Mouse (Mus musculus) liver, adult (tissue): Measurements from ENCODE around the gene Emilin3.

Source experiments
- GATA4 ChIP-seq: IDR thresholded peaks from 2 replicates; pipeline ENCODE4 v1.6.1; 2014; ENCODE audit warnings: mild to moderate bottlenecking, low read length; ENCODE audit not compliant: insufficient replicate concordance

Gene Emilin3

DNA sequence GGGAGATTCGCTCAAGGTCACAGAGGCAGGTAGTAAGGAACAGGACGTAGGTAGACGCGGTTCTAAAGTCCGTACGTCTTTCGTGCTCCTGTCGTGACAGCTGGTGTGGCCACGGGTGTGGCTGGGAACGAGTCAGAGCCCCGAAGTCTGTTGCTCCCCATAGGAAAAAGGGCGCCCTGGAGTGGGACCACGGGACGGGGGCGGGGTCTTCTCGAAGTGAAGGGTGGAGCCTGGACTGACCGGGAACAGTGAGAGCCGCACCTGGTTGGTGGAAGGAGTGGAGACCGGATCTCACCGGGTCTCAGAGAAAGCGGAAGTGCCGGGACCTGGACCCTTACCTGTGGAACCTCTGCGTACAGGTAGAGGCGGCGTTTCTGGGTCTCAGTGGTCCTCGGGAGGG lies 24.3 kb downstream of the Emilin3 start:
- no peak for TF ChIP-seq GATA4

DNA sequence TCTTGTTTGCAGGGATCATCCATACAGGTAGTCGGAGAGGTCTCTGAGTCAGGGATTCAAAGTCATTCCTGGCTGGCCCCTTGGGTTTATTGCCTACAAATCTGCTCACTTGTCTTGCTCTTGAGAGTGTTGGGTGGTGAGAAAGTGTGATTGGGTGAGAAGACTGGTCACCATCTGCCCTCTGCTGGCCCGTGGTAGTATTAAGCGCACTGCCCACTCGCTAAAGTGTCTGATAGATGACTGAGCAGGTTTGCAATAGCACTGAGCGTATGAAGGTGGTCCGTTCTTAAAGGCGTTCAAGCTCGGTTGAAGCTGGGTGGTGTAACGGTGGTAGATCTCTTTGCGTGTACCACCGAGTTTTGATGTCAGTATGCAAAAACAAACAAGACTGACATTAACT lies 24.8 kb downstream of the Emilin3 start:
- no peak for TF ChIP-seq GATA4

DNA sequence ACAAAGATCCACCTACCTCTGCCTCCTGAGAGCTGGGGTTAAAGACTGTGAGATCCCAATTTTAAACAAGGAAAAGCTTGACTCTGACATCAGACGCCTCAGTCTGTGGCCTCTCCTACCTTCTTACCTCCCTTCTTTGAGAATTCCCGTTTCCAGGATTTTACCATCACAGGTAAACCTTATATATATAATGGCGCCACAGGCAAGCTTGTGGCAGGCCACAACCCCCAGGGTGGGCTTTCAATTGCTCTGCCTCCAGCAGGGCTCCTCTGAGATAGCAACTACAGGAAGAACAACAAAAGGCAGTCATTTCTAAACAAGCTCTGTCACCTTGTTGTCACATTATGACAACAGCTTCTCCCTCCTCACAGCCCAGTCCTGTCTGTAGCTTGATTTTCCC lies 25.9 kb downstream of the Emilin3 start:
- TF ChIP-seq GATA4, result no peak

DNA sequence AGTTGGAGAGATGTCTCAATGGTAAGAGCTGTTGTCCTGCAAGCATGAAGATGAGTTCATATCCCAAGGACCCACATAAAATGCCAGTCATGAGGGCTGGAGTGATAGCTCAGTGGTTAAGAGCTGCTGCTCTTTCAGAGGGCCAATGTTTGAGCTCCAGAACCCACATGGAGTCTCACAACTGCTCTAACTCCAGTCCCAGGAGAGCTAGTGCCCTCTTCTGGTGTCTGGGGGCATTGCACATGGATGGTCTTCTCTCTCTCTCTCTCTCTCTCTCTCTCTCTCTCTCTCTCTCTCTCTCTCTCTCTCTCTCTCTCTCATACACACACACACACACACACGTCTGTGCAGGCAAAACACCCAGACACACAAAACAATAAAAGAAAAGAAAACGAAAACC lies 27.3 kb downstream of the Emilin3 start:
- no peak for TF ChIP-seq GATA4

DNA sequence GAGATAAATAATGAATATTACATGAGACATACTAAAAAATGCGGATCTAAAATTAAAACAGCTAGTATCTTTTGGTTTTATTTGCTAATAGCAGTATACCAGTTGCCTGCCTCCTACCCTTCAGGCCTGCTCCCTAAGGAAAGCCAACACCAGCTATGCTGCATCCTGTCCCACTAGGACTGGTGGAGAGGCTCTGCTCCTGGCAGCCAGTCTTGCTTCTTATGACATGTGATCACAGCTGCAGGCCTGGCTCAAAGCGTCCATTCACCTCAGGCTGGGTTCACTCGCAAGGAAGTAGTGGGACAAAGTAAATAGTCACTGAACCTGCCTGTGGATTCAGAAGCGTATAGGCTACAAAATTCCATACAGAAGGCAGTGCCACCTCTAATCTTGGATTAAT lies 28.2 kb downstream of the Emilin3 start:
- TF ChIP-seq GATA4, result no peak

DNA sequence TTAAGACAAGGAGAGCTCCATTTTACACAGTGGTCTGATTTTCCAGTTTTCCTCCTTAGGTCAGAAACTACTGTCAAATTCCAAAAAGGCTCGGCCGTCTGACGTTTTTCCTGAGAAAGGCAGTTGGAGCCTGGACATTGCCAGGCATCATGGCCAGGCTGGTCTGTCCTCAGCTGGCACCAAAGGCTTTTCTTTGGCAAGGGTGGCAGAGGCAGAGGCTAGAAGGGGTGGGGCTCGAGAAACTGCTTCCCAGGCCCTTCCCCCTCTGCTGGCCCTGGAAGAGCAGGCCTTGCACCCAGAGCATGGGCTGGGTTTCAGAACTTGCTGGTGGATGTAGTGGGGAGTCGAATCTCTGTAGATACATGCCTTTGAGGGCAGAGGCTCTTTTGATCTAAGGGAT lies 29.7 kb downstream of the Emilin3 start:
- TF ChIP-seq GATA4, result no peak

DNA sequence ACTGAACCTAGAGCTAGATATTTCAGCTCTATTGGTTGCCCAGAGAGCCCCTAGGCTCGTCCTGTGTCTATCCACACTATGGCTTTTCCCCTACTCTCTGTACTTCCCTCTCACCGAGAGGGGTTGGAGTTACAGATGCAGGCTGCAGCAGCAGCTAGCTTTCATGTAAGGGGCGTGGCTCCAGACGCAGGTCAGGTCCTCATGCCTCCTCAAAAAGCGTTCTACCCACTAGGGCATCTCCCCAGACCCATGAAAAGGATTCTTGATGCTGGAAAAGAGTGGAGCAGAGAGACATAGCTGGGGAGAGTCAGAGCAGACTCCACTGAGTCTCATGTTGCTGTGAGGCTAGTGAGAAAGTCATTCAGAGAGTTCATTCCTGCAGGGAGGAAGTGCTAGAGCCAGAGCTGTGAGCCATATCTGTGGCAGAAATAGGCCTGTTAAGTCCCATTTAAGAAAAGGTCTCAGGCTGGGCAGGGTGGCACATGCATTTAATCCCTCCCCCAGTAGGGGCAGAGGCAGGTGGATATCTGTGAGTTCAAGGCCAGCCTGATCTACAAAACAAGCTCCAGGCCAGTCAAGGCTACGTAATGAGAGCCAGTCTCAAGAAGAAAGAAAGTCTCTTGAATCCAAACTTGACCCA lies 30.5 kb downstream of the Emilin3 start:
- TF ChIP-seq GATA4, result no peak

DNA sequence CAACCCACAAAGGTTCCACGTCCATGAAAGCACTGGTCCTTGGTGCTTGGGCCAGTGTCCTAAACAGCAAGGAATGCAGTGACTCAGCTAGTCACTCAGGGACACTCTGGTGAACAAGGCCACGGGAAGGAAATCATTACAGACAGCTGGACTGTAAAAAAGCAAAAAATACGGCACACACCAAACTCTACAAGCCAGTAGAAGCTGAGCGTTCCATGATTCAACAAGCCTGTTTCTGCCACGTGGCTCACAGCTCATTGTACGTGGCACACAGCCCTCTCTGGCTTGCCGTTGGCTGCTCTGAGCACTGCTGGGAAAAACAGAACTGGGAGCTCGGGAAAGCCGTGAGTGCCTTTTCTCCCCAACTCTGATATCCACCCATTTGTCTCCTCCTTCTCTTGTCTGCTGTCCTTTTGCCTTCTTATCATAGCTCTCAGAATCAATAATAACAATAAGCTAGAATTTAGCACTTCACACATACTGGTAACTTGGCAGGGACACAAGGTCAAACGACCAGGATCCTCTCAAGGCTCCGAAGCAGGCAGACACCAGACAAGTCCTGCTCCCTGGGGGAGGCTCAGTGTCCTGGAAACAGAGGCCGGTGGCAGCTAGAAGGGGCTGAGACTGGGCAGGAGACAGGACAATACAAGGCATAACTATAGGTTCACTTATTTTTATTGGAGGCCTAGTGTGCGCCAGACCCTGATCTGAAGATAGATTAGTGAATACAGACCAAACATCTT lies 31.5 kb downstream of the Emilin3 start, which contains the start of gene Lpin3:
Gene Lpin3, plus strand, starts transcription at position 218 of the 743 bp plus-strand sequence.
- TF ChIP-seq GATA4, result no peak

DNA sequence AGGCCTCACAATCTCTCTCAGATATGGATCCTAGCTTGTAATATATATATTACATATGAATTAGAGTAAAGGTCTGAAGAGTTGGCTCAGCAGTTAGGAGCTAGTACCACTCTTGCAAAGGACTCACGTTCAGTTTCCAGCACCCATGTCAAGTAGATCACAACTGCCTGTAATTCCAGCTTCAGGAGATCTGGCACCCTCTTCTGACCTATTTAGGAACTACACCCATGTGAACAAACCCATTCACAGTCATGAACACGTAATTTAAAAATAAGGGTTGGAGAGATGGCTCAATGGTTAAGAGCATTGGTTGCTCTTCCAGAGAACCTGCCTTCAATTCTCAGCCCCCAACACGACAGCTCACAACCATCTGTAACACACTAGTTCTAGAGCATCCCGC lies 36.0 kb downstream of the Emilin3 start:
- no peak for TF ChIP-seq GATA4

DNA sequence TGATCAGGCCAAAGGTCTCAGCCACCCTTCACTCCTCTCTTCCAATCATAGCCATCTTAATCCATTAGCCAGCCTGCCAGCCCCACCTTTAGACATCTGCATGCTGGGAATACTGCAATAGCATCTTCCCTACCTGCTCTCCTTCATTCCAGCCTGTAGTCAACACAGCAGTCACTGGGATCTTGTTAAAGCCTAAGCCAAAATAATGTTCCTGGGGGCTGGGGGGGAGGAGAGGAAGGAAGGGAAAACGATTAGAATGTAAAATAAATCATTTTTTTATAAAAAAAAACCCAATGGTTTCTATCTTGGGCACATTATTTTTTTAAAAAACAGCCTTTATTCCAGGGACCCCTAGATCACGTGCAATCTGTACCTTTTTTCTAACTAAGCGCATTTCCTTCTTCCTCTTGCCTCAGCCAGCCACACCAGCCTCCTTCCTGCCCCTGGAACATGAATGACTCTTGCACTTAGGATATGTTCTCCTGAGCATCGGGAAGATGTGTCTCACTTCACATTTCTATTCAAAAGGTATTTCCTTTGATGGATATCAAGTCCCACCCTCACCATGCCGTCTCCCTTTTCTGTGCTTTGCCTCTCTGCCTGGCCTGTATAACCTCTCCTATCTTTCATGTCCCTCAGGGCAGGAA lies 37.8 kb downstream of the Emilin3 start:
- peak; percentile 48; the same call in 1 of the 2 replicates for TF ChIP-seq GATA4

DNA sequence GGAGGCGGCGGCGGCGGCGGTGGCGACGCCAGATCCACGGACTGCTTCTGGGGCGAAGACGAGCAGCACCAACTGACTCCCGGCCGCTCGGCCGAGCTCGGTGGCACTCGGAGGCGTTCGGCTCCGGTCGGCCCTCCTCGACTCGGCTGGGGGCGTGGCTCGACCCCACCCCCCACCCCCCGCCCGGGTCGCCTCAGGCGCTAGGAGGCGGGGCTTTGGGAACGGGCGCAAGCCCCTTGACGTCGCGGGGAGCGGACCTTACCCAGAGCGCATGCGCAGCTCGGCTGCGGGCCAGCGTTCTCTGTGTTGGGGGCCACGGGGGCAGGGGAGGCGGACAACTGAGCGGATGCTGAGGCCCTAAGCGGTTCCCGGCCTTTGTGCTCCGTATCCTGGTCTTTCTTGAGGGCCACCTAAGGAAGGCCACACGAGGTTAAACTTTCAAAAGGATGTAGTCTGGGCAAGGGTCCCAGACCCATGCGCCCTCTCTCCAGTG lies 39.2 kb downstream of the Emilin3 start, which contains the start of gene Zhx3:
Gene Zhx3, minus strand, starts transcription at position 109 of the 493 bp plus-strand sequence.
- TF ChIP-seq GATA4, result peak; percentile 83; the same call in 1 of the 2 replicates

DNA sequence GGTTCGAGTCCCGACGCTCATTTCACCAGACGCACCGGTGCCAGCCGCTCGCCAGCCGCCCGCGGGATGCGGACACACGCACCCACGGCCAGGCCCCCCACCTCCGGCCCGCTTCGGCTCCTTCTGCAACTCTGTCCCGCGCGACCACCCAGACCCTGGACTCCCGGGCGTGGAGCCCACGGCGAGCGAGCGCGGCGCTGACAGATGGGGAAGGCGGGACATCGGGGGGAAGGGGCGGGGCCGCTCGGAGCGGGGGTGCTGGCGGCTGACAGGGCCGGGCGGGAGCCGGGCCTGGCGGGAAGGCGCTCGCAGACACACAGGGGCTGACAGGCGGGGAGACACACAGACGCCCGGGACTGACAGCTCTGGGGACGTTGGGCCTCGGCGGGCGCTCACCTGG lies 39.7 kb downstream of the Emilin3 start:
- TF ChIP-seq GATA4, result no peak

DNA sequence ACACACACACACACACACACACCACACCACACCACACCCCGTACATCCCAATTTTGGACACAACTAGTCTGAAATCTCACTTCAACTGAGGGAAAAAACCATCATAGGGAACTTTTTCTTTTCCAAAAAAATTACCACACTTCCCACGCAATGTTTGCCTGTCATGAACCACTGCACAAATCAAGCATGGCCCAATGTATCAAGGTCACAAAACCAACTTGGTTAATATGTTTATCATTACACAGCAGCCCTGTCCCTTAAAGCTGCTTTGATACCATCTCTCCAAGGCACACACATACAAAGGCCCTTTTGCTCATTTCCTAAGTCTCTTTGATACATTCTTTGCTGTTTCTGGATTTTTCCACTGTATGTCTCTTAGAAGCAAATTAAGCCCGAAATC lies 40.8 kb downstream of the Emilin3 start:
- TF ChIP-seq GATA4, result no peak

DNA sequence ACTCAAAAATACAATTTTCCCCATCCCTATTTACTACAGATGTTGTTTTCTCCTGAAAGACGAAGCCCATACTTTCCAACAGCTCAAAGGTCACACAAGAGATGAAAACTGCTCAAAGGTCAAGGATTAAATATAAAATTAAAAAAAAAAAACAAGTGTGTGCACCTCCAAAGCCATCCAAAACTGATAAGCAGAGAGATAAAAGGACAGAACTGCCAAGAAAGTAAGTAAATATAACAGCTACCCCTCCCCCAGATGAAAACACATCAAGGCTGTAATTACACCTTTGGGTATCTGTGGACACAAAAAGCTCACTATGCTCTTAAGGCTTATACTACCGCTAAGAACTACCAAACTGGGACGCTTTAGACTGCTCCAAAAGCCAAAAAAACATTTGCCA lies 42.7 kb downstream of the Emilin3 start:
- TF ChIP-seq GATA4, result peak; percentile 90

DNA sequence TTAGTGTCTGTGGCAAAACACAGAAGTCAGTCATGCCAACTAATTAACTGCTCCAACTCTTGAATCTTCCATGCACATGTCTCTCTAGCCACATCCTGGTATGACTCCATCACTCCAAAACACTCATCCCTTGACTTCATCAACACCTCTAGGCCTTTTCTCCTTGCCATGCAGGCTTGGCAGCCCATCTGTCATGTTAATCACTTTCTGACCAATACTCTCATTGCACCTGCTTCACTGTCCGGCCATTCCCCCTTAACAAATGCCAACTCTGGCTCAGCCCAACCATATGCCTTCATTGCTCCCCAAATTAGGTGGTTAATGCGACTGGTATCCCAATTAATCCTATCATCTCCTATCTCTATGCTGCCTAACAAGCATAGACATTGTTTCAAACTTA lies 46.9 kb downstream of the Emilin3 start:
- no peak for TF ChIP-seq GATA4

DNA sequence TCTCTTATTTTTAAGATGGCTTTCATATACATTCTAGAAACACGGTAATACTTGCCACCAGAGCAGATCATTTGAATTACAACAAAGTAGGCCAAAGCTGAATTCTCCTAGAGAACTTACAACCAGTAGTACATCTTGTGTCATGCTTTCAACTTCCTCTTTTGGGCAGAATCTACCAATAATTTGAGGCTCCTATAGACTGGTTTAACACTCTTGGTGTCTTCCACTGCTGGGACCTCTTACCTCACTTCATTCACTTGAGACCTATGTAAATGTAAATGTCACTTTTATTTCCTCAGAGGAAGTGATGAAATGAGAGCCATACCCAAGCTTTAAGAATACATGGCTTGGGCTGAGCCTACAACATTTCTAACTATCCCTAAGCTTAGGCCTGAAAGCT lies 48.0 kb downstream of the Emilin3 start:
- TF ChIP-seq GATA4, result no peak
